ENCODE assay signal across 1 mouse cellular context in the genomic region with DNA sequence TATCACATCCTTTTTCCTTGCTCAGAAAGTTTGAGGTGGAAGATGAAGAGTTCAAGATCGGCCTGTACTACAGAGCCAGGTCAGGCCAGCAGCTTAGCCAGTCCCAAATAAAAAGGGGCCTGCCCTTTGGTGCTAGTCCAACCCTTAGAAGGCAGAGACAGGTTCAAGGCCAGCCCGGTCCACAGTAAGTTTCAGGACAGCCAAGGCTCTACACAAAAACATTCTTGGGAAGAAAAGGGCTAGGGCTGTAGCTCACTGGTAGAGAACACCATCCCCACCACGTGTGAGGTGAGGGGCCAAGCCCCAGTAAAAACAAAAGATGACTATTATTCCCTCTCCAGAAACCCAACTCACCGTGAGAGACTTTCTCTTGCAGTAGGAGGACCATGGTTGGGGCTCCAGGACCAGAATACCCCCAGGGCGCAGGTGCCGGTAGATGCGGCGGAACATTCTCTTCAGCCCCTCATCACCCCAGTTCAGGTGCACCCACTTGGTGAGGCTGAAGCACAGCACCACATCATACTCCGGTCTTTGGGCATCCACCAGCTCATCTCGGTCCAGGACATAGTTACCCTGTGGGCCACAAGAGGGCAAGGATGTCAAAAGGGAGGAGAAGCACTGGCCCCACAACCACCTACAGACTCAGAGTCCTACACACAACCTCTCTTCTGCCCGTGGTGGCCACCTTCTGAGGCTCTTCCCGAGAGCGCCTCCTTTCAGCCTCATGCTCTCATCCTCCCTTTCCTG.
TF ChIP-seq lines count a peak whose summit lies in the region.

No protein-coding gene starts in this region.

TF ChIP-seq in CH12.LX, 34 proteins besides CTCF, POLR2A, EP300 and RAD21:
- no peak for TF ChIP-seq TCF12 (IDR thresholded peaks at IDR 0.05; ENCODE audit: low read depth, low read length)
- TF ChIP-seq MAZ (IDR thresholded peaks at IDR 0.05; ENCODE audit: low read depth, low read length) = no peak
- TF ChIP-seq MAFK (IDR thresholded peaks at IDR 0.05; ENCODE audit: insufficient replicate concordance, low read length) = no peak
- TF ChIP-seq KAT2A (IDR thresholded peaks at IDR 0.05; ENCODE audit: insufficient replicate concordance, low read length) = no peak
- no peak for TF ChIP-seq GABPA (IDR thresholded peaks at IDR 0.05; ENCODE audit: insufficient replicate concordance, low read depth, low read length)
- no peak for TF ChIP-seq SMC3 (IDR thresholded peaks at IDR 0.05; ENCODE audit: low read depth, low read length)
- no peak for TF ChIP-seq JUN (IDR thresholded peaks at IDR 0.05; ENCODE audit: insufficient read depth, low read depth, low read length)
- TF ChIP-seq ETS1 (conservative IDR thresholded peaks at IDR 0.05; ENCODE audit: low read depth, low read length) = no peak
- no peak for TF ChIP-seq HCFC1 (IDR thresholded peaks at IDR 0.05; ENCODE audit: low read depth, low read length)
- TF ChIP-seq NRF1 (IDR thresholded peaks at IDR 0.05; ENCODE audit: low read depth, low read length) = no peak
- TF ChIP-seq USF2 (conservative IDR thresholded peaks at IDR 0.05; ENCODE audit: low read depth, low read length) = no peak
- TF ChIP-seq POLR2AphosphoS2 (IDR thresholded peaks at IDR 0.05; ENCODE audit: low read depth, low read length) = no peak
- no peak for TF ChIP-seq MAX (IDR thresholded peaks at IDR 0.05; ENCODE audit: low read length)
- TF ChIP-seq MEF2A (IDR thresholded peaks at IDR 0.05; ENCODE audit: borderline replicate concordance, low read depth, low read length) = no peak
- TF ChIP-seq CHD1 (IDR thresholded peaks at IDR 0.05; ENCODE audit: low read depth, low read length) = no peak
- no peak for TF ChIP-seq IRF4 (IDR thresholded peaks at IDR 0.05; ENCODE audit: low read depth, low read length)
- TF ChIP-seq MXI1 (IDR thresholded peaks at IDR 0.05; ENCODE audit: low read depth, low read length) = no peak
- TF ChIP-seq MYC (IDR thresholded peaks at IDR 0.05; ENCODE audit: low read depth, low read length) = no peak
- no peak for TF ChIP-seq NELFE (IDR thresholded peaks at IDR 0.05; ENCODE audit: low read depth, low read length)
TF ChIP-seq in CH12.LX: peak in this region for 0.
